Mouse (Mus musculus) 3T3-L1 (cell line): ENCODE data around the gene Spout1.

ENCODE experiments used
- DNase-seq: peaks from one replicate; pipeline ENCODE4 v3.0.0-alpha.2; 2015; ENCODE audit warnings: low read depth, low spot score

Gene Spout1

GRCm38 (mm10) chr2:30177700-30178675 lies at the start of gene Spout1:
Gene Spout1, minus strand, starts transcription at chr2:30178459.
- DNase-seq, result peak; percentile 94

DNA sequence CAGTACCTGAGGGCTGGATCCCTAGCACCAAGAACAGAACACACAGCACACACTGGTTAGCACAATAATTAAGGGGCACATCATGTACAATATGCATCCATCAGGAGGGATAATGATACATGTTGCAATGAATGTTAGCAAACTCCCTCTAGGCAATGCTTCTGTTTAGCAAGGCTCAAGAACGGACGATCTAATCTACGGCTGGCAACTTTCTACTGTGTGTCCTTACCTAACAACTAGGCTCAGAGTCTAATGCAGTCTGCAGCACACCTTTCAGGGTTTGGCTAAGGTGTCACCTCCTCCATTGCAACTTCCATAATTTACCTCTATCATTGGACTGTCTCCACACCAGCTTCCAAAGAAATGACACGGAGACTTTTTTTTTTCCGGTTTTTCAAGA lies 38.0 kb upstream of the Spout1 start:
- DNase-seq, result no peak

- no peak for DNase-seq
Observed at GRCm38 (mm10) chr2:30215493-30215892, 37.2 kb upstream of the Spout1 start.

- DNase-seq, result no peak
Observed at GRCm38 (mm10) chr2:30214745-30215144, 36.5 kb upstream of the Spout1 start.

DNA sequence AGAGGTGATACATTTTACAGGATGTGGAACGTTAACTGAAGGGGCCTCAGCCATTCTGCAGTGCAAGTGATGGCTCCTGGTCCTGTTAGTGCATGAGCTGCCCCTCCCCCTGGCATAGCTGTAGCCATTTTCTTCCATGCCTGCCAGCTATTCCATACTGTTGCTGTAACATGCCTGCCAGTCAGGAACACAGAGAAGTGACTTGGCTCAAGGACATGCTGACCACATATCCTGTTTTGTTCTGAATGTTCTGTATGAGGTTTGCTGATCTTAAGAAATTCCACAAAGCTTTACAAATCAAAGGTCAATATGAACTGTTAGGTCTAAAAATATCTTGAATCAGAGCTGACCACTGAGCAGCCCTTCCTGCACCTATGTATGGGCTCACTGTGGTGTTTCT lies 34.7 kb upstream of the Spout1 start:
- peak; percentile 32 for DNase-seq

- no peak for DNase-seq
Observed at GRCm38 (mm10) chr2:30212169-30212545, 33.9 kb upstream of the Spout1 start.

- DNase-seq, result no peak
Observed at GRCm38 (mm10) chr2:30211408-30212168, 33.3 kb upstream of the Spout1 start.

GRCm38 (mm10) chr2:30207886-30208285 lies 29.6 kb upstream of the Spout1 start:
- no peak for DNase-seq

DNA sequence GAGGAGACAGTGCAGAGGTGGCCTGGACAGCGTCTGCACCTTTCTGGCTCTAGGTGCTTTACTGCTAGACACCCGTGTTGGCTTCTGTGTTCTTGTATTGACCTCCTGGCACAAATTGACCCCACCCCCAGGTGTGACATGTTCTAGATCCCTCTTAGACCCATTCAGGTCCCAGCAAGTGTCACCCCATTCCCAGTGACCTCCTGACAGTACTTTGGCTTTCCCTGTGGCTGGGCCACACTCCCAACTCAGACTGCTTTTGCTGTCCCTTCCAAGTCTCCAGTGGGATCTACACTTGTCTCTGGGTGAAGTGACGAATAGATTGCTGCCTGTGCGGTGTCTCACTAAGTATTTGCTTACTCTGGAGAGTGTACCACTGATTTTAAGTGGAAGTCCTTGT lies 29.1 kb upstream of the Spout1 start:
- DNase-seq, result no peak

DNA sequence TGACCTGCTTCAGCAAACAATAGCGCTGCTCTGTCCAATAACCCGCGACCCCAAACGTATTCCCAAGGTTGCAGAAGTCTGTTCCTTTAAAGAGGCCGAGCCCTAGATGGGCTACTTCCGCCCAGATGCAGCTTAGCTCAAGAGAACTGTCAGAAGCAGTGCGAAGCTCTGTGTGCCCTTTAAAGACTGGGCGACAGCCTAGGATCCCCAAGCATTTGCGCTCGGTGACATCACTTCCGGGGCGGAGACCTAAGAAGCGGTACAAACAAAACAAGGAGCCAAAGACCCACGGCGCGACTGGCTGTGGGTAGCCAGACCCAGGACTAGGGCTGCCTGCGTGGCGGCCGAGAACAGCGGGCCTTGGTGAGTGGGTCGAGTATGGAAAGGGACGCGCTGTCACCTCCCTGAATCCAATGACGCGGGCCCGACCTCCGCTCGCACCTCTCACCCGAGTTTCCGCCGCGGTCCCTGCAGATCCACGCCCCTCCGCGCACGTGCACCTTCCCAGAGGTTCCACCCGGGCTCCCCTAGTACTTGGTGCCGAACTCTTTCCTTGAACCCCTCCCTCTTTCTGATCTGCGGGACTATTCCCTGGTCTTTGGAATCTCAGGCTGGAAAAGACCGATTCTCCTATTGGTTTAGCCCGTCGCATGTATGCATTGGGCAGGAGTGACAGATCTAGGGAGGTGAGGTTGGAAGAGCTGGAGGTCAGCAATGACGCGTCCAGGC lies 27.5 kb upstream of the Spout1 start, which contains the start of gene Kyat1:
Kyat1 (minus strand) TSS at position 219 of the 729 bp plus-strand sequence.
- DNase-seq, result peak; percentile 94

DNA sequence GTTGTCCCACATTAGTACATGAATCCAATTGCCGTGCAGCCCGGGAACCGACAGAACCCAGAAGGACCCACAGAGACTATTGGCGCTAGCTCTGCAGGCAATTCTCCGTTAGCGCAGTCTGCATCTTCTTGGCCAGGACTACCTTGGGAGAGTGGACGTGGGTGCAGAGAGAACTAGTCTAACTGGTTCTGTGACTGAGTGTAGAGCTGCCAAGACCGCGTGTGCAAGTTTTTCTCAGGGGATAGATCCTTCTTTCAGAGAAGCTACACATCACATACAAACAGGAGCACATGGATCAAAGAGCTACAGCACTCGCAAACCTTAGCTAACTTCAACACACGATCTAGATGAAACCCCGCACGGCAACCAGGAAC lies 27.0 kb upstream of the Spout1 start:
- DNase-seq, result no peak

- peak; percentile 55 for DNase-seq
Observed at GRCm38 (mm10) chr2:30203439-30203838, 25.2 kb upstream of the Spout1 start.

DNA sequence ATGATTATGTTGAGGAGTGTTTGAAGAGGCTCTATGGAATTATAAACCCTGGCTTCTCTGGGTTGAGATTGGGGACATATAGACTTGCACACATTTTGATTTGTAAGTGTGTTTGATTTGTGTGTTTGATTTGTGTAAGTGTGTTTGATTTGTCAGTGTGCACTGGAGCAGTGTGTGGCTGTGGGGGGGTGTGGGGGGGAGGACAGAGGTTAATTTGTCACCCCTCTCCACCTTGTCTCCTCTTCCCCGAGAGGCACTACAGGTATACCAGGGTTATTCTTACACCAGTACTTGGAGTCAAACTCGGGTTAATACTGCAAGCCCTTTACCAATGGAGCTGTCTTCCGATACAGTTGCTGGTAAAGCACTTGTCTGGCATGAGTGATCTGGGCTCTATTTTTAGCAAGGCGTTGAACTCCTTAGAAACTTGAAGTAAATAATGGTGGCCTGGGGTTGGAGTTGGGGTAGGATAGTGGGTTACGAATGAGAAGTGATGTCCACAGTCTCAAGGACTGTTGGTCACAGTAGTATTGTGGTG lies 22.2 kb upstream of the Spout1 start:
- no peak for DNase-seq

- no peak for DNase-seq
Observed at GRCm38 (mm10) chr2:30199984-30200383, 21.7 kb upstream of the Spout1 start.

DNA sequence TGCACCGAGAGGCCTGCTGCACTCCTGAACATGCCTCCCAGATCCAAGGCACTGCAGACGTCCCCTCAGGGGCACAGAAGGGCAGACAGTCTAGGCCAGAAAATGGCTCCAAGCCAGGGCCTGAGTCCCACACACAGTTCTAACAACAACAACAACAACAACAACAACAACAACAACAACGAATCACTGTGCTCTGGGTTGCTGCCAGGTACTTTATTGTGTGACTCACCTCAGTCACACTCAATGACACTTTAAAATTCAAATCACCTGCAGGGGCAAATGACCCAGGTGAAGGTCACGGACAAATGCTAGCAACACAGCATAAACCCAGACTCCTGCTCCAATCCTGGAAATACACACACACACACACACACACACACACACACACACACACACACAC lies 19.8 kb upstream of the Spout1 start:
- DNase-seq, result no peak

- DNase-seq, result no peak
Observed at GRCm38 (mm10) chr2:30194656-30195055, 16.4 kb upstream of the Spout1 start.

GRCm38 (mm10) chr2:30191790-30192580 lies 13.7 kb upstream of the Spout1 start:
- DNase-seq, result no peak

DNA sequence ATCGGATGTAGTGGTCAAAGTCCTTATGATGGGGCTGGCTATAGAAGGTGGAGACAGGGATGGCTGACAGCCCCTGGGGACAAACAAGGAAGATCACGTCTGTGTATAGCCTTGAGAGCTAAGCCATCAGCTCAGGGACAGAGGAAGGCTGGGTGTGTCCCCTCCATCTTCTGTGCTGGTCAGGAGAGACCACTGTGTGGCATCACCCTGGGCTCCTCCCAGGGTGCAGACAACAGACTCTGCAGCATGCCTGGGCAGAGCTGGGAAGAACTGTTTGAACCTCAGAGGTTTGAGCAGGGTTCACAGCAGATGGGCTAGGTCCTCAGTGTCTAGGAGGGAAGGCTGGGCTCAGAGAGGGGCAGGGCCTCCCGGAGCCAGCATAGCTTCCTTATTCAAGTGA lies 7.4 kb upstream of the Spout1 start:
- no peak for DNase-seq

DNA sequence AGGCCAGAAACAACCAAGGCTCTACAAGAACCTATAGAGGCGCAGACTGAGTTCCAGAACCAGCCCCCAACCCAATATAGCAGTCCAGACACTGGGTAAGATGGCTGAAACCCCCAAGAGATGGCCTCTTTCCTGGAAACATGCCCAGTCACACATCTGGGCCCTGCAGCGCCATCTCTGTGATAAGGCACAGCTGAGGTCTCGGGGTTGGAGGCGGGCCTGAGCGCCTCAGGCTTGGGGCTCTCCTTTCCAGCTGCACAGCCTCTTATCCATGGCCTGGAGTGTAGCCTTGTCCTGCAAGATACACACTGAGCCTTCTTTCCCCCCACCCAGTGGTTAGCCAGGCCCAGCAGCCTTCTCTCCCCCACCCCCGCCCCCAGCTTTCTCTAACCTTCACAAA lies 7.0 kb upstream of the Spout1 start:
- no peak for DNase-seq

GRCm38 (mm10) chr2:30183721-30184120 lies 5.5 kb upstream of the Spout1 start:
- no peak for DNase-seq

- no peak for DNase-seq
Observed at GRCm38 (mm10) chr2:30182424-30182823, 4.2 kb upstream of the Spout1 start.
